Mouse (Mus musculus) intestine, postnatal 0 days (tissue): Measurements from ENCODE around the gene Slc9b2. TPM values are rescaled to one million over a fixed set of nuclear protein-coding genes. Genes with fewer than 3 reads are reported as not detected.

Experiments
- ATAC-seq: fragments of 200-750 bp; cut with Nextera tagmentation; 2 replicates; pipeline ENCODE4 v1.8.0; 2017; ENCODE audit warnings: mild to moderate bottlenecking, moderate TSS enrichment, moderate library complexity
- H3K27ac ChIP-seq: fragments of 300-500 bp; sonication (generic); 2 replicates; pipeline ENCODE4 v1.5.1; 2014; ENCODE audit warnings: mild to moderate bottlenecking, low read depth, low read length, moderate library complexity
- H3K27me3 ChIP-seq: fragments of 300-500 bp; sonication (generic); replicated peaks from 2 replicates; pipeline ENCODE4 v1.6.1; 2014; ENCODE audit warnings: low read length, mixed read lengths; ENCODE audit not compliant: control insufficient read depth, insufficient read depth
- H3K36me3 ChIP-seq: fragments of 300-500 bp; sonication (generic); 2 replicates; pipeline ENCODE4 v1.6.1; 2014; ENCODE audit warnings: mild to moderate bottlenecking, moderate library complexity; ENCODE audit not compliant: control insufficient read depth, insufficient read depth
- H3K4me1 ChIP-seq: fragments of 300-500 bp; sonication (generic); replicated peaks from 2 replicates; pipeline ENCODE4 v1.6.1; 2014; ENCODE audit warnings: antibody characterized with exemption, low read length, mixed read lengths; ENCODE audit not compliant: control insufficient read depth, insufficient read depth
- H3K4me2 ChIP-seq: fragments of 300-500 bp; sonication (generic); replicated peaks from 2 replicates; pipeline ENCODE4 v1.6.1; 2014; ENCODE audit warnings: low read depth, mild to moderate bottlenecking, moderate library complexity
- H3K4me3 ChIP-seq: fragments of 300-500 bp; sonication (generic); 2 replicates; pipeline ENCODE4 v1.5.1; 2014; ENCODE audit warnings: low read depth, low read length
- H3K9ac ChIP-seq: fragments of 300-500 bp; sonication (generic); 2 replicates; pipeline ENCODE4 v1.6.1; 2014; ENCODE audit warnings: mild to moderate bottlenecking, low read depth, low read length
- H3K9me3 ChIP-seq: fragments of 300-500 bp; sonication (generic); 2 replicates; pipeline ENCODE4 v1.6.1; 2016; ENCODE audit warnings: mixed run types; ENCODE audit not compliant: control insufficient read depth
- CTCF ChIP-seq: sonication (generic); IDR thresholded peaks from 2 replicates; pipeline ENCODE4 v1.5.1; 2016; ENCODE audit warnings: low read depth, mild to moderate bottlenecking, control low read depth, antibody characterized with exemption, moderate library complexity
- WGBS: fragments of 180-500 bp; shearing (Covaris S2); extraction: QIAGEN DNeasy Blood & Tissue Kit; methylation state at CpG from one replicate; pipeline ENCODE4 v1.1.7; 2014; 5-methylcytosine and 5-hydroxymethylcytosine counted together
- polyA plus RNA-seq: library from polyadenylated mRNA; unstranded; fragments of >200 nt; fragmentation: Nextera tagmentation; extraction: Ambion mirVana; gene quantifications from 2 replicates; pipeline ENCODE4 v1.2.1, GENCODE M21; 2015

The Slc9b2 gene
- polyA plus RNA-seq, 1 experiment from 2014 or later = 0.59 TPM

DNA sequence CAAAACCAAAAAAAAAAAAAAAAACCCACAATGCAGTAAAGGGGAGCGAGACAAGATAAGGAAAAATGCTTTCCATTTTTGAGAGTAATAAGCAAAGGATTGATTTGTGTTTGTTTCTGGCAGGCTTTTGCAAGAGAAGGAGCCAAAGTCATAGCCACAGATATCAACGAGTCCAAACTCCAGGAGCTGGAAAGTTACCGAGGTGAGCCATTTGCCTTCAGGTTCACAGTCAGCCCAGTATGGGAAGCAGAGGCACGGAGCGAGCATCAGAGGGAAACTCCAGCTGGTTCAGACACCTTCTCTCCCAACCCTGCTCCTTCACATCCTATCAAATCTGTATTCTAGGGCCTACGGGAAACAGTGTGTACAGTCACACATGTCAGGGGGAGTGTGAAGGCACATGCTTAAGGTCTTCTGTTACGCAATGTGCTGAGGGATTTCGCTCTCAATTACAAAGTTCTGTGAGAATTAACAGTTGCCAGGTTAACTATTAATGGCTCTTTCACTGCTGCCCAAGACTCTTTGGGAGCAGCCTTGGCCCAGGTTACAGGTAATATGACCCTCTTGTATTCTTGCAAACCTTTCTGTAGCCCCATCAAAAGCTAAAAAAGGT, 19.3 kb upstream of the Slc9b2 start:
- no peaks in the 10 kb centered on the region for H3K4me1 ChIP-seq
- H3K9ac ChIP-seq = no peak overlapping the region
- H3K4me3 ChIP-seq = no peak overlapping the region
- no peaks in the 10 kb centered on the region for H3K36me3 ChIP-seq
- peak; percentile 73 for ATAC-seq
- peak overlapping the region; percentile 41 for H3K4me2 ChIP-seq
- H3K9me3 ChIP-seq = no peaks in the 10 kb centered on the region
- no peaks in the 10 kb centered on the region for H3K27me3 ChIP-seq
- WGBS = 39% methylated on average over 8 of the region's 8 CpGs
- TF ChIP-seq CTCF = no peak
- H3K27ac ChIP-seq = peak overlapping the region; percentile 68

DNA sequence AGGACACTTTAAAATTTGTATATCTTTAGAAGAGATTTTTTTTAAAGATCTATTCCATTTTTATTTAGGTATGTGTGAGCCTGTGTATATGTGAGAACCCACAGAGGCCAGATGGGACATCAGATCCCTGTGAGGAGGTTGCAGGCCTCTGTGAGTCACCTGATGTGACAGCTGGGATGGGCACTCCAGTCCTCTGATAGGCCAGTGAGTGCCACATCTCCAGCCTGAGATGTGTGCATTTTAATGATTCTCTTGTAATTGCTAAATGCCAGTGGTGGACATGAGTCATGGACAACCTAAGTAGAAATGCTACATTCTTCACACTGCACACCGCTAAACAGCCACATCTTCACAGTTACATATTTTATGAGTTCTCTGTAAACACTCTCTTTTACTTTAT, 18.4 kb upstream of the Slc9b2 start:
- TF ChIP-seq CTCF = no peak
- H3K27me3 ChIP-seq = no peaks in the 10 kb centered on the region
- H3K9me3 ChIP-seq = no peaks in the 10 kb centered on the region
- H3K4me2 ChIP-seq = no peak overlapping the region
- peak; percentile 35; the same call in 1 of the 2 replicates for ATAC-seq
- H3K9ac ChIP-seq = no peak overlapping the region
- H3K4me1 ChIP-seq = no peaks in the 10 kb centered on the region
- H3K36me3 ChIP-seq = no peaks in the 10 kb centered on the region
- no peak overlapping the region for H3K4me3 ChIP-seq
- no peak overlapping the region for H3K27ac ChIP-seq
- WGBS = 71% methylated on average over 1 of the region's 1 CpGs

DNA sequence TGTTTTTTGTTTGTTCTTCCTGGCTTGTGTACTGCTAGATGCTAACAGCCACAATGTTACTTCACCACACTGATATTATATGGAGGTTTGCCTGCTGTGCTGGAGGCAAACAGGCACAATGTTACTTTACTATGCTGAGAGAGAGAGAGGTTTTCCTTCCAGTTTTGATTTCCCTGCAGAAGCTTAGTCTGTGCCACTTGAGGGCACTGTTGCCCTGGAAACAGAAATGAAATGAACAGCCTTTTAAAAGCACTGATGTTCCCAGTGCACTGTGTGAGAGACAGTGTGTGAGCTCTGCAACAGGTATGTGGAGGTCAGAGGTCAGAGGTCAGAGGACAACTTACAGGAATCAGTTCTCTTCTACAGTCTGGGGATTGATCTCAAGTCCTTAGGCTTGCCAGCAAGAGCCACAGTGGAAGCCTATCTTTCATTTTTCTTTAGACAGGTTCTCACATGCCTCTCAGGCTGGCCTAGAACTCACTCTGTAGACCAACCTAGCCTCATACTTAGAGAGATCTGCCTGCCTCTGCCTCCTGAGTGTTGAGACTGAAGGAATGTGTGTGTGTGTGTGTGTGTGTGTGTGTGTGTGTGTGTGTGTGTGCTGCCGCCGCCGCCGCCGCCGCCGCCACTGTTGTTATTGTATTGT, 17.1 kb upstream of the Slc9b2 start:
- H3K4me3 ChIP-seq = no peak overlapping the region
- no peak overlapping the region for H3K27ac ChIP-seq
- no peak overlapping the region for H3K9ac ChIP-seq
- peak; percentile 44 for ATAC-seq
- H3K9me3 ChIP-seq = no peaks in the 10 kb centered on the region
- peak; percentile 92 for TF ChIP-seq CTCF
- H3K4me1 ChIP-seq = no peaks in the 10 kb centered on the region
- no peaks in the 10 kb centered on the region for H3K27me3 ChIP-seq
- H3K36me3 ChIP-seq = no peaks in the 10 kb centered on the region
- no peak overlapping the region for H3K4me2 ChIP-seq
- WGBS = 96% methylated on average over 7 of the region's 7 CpGs

DNA sequence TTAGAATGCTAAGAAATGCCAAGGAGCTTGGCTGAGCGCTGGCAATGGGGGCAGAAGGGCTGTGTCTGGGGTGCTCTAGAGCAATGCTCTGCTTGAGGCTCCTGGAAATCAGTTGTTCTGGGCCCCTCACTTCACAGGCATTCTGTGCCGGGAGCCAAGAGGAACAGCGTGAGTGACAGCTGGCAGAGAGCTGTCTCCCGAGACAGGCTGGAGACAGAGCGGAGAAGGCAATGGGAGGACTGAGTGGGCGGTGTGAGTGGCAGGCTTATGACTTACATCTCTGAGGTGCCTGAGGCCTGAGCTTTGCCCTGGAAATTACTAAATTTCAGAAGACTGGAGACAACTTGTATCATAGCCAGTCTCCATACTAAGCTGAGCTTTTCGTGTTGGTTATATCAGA, 13.8 kb upstream of the Slc9b2 start:
- Histone ChIP-seq H3K4me2 (no peak overlapping the region), H3K9me3 (no peaks in the 10 kb centered on the region), H3K4me1 (no peaks in the 10 kb centered on the region), H3K36me3 (no peaks in the 10 kb centered on the region), H3K9ac (no peak overlapping the region), H3K4me3 (no peak overlapping the region), H3K27me3 (no peaks in the 10 kb centered on the region), H3K27ac (no peak overlapping the region)
- WGBS = 59% methylated on average over 7 of the region's 7 CpGs
- ATAC-seq = no peak
- no peak for TF ChIP-seq CTCF

DNA sequence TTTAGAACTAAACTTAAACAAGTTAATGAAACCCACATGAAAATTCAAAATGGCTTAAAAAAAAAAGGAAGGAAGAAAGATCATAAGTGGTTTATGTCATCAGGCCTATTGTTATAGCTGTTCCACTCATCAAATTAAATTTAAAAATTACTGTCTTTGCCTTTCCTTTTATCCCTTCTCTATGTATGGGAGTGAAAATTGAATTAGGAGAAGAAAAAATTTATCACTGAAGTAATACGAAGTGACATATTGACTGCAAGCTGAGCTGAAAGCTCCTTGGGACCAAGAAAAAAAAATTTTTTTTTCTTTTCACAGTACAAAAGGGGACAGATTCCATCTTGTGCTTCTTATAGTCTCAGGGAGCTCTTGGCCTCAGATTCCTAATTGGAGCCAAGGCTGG, 11.9 kb upstream of the Slc9b2 start:
- no peaks in the 10 kb centered on the region for H3K27me3 ChIP-seq

DNA sequence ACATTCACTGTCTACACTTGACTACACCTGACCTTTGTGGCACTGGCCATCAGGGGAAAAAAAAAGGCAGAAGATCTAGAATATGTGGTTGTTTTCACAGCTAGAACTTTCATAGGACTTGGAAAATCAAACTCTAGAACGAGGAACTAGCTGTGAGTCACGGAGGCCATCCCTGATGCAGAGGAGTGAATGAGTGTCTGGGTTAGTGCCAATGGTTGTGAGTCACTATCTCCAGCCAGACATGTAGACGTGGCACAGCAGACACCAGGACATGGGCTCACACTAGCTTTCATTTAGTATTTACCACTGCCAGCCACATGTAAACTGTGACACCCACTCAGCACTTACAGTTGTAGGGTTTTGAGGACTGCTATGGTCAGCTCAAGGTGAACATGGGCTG, 8.9 kb upstream of the Slc9b2 start:
- H3K27ac ChIP-seq = no peak overlapping the region
- H3K9me3 ChIP-seq = no peaks in the 10 kb centered on the region
- H3K4me3 ChIP-seq = no peak overlapping the region
- 68% methylated on average over 3 of the region's 3 CpGs for WGBS
- H3K9ac ChIP-seq = no peak overlapping the region
- H3K4me2 ChIP-seq = no peak overlapping the region
- no peaks in the 10 kb centered on the region for H3K36me3 ChIP-seq
- no peaks in the 10 kb centered on the region for H3K27me3 ChIP-seq
- H3K4me1 ChIP-seq = no peaks in the 10 kb centered on the region
- no peak for TF ChIP-seq CTCF
- peak; percentile 71 for ATAC-seq

More for the DNA sequence above, 11.9 kb upstream of the Slc9b2 start:
- H3K9me3 ChIP-seq = no peaks in the 10 kb centered on the region
- H3K27ac ChIP-seq = no peak overlapping the region
- no peaks in the 10 kb centered on the region for H3K4me1 ChIP-seq
- no peak overlapping the region for H3K9ac ChIP-seq
- ATAC-seq = no peak
- no peak for TF ChIP-seq CTCF
- no peak overlapping the region for H3K4me3 ChIP-seq
- WGBS = 91% methylated on average over 1 of the region's 1 CpGs
- H3K4me2 ChIP-seq = no peak overlapping the region
- no peaks in the 10 kb centered on the region for H3K36me3 ChIP-seq
